Mouse (Mus musculus) heart, postnatal 14 days (tissue): ENCODE results near the gene Gm7030. TPM values are rescaled to one million over a fixed set of nuclear protein-coding genes. Genes with fewer than 3 reads are reported as not detected.
A peak's percentile ranks its signal among the peaks of the same experiment; 100 is the strongest.
"Not testable (repeated sequence)": the region's sequence is repeated elsewhere in the genome, so short reads cannot be mapped to it uniquely, and the experiment has no call there.

Experiments
- DNase-seq, 2 experiments: peaks; one replicate each; pipeline ENCODE4 v3.0.0; 2021 to 2022
- intact Hi-C: fragments of 180-260 bp; cut with DNase I; formaldehyde crosslinking; loops from one replicate; pipeline ENCODE4 v1.15.1; 2025
- long read RNA-seq, 2 experiments: library from polyadenylated mRNA; stranded (forward); transcript quantifications; one replicate each; pipeline ENCODE4 v2.0.0; 2021
- total RNA-seq, 2 experiments: library from RNA; stranded (reverse); gene quantifications; 2 replicates each; pipeline ENCODE4 v1.2.3; 2021

The Gm7030 gene
- not detected for total RNA-seq
- long read RNA-seq, experiment 1, result 0 reads
- long read RNA-seq, experiment 2, result 0 reads

DNA sequence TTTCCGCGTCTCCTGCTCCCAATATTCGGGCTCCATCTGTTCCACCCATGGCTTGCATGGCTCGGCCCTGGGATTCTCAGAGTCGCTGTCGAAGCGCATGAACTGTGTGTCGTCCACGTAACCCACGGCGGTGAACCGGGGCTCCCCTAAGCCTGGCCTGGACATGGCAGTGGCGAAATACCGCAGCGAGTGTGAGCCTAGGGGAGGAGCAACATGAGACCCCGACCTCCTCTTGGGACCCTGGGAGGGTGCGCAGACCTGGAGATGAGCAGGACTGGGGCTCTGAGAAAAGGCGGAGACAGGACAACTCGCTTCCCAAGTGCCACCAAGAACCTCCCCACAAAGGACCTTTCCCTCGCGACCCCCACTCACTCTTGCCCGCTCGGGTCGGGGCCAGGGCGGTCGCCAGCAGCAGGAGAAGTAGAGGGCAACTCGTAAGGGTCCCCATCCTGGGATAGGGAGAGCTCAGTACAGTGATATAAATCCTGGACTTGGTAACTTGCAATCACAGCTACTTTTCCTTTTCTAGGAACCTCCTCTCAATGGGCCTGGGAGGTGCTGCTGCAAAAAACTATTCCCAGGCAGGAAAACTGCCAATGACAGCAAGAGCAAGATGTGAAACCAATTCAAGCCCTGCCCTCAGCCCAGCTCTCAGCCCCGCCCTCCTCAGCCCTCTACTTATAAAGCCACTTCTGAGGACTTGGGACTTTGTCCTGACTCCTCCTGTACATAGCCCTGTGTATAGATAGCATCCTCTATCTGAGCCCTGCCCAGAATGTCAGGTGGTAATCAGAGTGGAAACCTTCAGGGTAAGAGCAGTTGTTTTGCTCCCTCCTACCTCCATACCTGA, at the start of gene Gm7030:
TSS of gene Gm7030 (minus strand) at position 458 of the 850 bp plus-strand sequence.
- DNase-seq, result not testable (repeated sequence)

GRCm38 (mm10) chr17:36178938-36179337, 49.7 kb upstream of the Gm7030 start:
- peak; percentile 6 to 12 for DNase-seq
- intact Hi-C loops, result not testable (repeated sequence)

More for the DNA sequence above, at the start of gene Gm7030:
- intact Hi-C loops, result not testable (repeated sequence)

GRCm38 (mm10) chr17:36176132-36176531, 46.9 kb upstream of the Gm7030 start:
- DNase-seq, intact Hi-C loops: not testable (repeated sequence)

DNA sequence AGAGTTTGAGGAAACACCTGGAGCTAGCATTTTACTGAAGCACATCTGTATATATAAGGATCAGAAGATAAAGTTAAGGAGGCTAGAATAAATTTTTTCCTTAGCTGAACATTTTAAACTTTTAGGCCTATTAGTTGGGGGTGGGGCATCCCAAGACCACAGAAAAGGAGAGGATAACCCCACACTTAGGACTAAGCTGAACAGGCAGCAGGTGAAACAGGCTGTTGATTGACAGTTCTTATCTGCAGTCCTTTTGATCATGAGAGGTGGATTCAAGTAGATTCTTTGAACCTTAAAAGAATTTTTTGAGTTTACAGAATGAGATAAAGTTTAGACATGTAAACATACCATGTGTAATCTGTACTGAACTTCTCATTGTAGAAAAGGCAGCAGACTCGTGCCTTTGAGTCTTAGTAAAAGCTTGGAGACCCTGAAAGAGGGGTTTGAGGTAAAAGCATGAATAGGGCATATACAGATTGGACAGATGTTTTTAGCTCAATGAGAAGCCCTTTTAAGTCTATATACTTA, 41.1 kb upstream of the Gm7030 start:
- intact Hi-C loops, result no loop called here
- no peak for DNase-seq

DNA sequence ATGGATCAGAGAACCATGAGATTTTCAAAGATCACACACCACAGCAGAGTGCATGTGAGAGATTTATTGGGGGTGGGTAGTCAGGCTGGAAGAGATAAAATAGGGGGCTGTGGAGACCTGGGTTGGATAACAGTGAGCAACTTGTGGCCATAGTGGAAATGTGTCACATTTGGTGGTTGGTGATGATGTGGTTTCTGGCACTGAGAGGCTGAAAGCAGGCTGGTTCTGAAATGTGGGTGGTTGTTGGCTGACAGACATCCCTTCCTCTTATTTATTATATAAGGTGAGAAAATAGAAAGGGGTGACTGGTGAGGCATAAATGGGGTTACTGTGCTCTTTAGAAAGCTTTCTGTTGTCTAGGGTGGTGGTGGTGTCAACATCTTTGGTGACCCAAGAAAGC, 40.5 kb upstream of the Gm7030 start:
- no peak for DNase-seq
- intact Hi-C loops, result no loop called here

DNA sequence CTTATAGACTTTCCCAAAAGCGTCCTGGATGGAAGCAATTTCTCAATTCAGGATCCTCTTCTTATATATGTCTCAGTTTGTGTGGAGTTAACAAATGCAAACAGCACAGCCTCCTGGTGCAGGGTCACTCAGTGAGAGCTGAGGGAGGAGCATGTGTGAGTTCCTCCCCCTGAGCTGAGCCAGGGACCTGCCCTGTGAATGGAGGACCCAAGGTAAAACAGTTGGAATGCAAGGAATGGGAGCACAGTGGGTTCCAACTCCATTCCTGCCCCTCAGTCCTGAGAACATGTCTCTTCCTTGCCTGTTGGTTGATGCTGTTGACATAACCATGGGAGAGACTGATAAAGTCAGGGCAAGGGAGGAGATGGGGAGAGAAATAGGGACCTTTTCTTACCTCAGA, 39.9 kb upstream of the Gm7030 start:
- intact Hi-C loops, DNase-seq: not testable (repeated sequence)

DNA sequence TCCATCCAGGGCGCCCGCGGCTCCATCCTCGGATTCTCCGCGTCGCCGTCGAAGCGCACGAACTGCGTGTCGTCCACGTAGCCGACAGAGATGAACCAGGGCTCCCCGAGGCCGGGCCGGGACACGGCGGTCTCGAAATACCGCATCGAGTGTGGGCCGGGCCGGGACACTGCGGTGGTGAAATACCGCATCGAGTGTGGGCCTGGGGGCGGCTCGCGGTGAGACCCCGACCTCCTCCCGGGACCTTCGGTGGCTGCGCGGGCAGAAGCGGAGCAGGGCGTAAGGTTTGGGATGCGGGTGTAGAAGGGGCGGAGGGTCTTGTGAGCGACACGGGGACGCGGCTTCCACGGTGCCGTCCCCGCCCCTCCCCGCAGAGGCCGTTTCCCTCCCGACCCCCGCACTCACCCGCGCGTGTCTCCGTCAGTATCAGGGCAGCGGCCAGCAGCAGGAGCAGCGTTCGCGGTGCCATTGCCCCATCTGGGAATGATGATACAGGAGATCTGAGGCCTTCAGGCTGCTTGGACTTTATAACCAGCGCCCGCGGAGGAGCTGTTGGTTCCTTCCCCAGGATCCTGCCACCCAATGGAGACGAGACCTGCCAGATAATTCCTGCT, 38.9 kb upstream of the Gm7030 start, which contains the start of gene Gm8909:
TSS of gene Gm8909 (minus strand) at position 499 of the 614 bp plus-strand sequence.
- intact Hi-C loops, result no loop called here
- DNase-seq, result no peak

- intact Hi-C loops, result no loop called here
These were observed 38.2 kb upstream of the Gm7030 start for GRCm38 (mm10) chr17:36167306-36168038.

DNA sequence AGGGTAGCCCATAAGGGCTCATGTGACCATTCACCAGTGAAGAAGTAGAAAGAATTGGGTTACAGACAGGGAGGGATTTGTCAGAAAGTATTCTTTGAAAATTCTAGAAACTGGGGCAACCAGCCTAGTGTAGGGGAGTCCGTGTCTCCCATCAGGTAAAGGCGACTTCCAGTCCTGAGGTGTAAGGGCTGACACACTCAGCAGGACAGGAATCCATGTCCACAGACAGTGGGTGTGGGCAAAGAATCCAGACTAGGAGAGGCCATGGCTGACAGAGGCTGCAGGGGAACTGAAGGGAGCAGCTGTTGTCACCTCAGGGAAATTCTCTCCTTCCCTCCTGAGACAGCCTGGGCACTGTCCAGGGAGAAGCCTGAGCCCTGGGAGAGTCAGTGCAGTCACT, 37.7 kb upstream of the Gm7030 start:
- intact Hi-C loops, DNase-seq: not testable (repeated sequence)

More at GRCm38 (mm10) chr17:36167306-36168038, 38.2 kb upstream of the Gm7030 start:
- no peak for DNase-seq

GRCm38 (mm10) chr17:36161129-36162051, 32.2 kb upstream of the Gm7030 start:
- intact Hi-C loops, result no loop called here
- DNase-seq, result no peak

GRCm38 (mm10) chr17:36158264-36158663, 29.0 kb upstream of the Gm7030 start:
- intact Hi-C loops, DNase-seq: not testable (repeated sequence)

DNA sequence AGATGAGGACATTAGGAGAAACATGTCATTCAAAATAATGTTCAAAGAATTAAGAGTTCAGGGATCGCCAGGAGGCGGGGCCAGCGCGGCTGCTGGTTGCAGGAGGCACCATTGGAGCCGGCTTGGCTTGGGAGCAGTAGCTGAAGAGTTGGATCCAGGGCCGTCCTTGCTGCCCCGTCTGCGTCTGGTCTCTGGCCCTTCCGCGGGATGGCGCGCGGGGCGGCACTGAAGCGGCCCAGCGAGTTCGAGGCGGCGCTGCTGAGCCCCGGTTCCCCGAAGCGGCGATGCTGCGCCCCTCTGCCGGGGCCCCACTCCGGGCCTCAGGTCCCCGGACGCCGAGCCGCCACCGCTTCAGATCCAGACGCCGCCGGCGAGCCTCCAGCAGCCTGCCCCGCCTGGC, 28.6 kb upstream of the Gm7030 start:
- DNase-seq, intact Hi-C loops: not testable (repeated sequence)

DNA sequence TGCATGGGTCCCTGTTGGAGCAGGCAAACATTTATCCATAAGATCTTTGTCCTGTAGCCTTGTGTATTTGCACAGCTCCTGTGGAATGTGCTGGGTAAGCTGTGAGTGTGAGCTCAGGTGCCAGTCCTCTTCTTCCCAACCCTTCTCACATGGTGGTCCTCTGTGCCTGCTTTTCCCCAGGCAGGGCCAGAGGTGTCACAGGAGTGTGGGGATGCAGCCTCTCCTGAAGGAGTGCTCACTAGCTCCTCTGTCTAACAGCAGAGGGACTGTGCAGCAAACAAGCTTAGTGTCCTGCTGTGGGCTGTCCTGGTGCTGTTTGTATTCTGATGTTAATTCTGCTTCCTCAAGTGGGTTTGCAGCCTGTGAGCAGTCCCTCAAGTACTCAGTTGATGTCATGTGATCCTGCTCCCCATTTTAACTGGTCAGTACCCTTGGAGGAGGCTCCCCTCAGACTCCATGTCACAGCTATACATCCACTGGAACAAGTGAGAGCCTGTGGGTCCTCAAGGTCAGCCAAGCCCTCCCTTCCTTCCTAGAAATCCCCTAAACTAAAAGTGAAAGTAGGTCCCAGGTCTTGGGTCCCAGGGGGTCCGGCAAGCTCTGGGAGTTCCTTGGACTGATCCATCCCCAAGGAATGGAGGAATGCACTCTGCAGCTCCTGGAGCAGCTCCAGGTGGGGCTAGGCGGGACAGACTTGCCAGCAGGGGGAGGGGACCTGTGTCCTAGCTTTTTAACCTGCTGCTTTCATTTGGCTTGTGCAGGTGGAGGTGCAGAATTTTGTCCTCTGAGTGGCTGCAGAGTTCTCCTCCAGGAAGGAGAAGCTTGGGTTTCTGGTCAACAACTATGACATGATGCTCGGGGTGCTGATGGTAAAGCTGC, 25.3 kb upstream of the Gm7030 start:
- intact Hi-C loops, result no loop called here
- no peak for DNase-seq

DNA sequence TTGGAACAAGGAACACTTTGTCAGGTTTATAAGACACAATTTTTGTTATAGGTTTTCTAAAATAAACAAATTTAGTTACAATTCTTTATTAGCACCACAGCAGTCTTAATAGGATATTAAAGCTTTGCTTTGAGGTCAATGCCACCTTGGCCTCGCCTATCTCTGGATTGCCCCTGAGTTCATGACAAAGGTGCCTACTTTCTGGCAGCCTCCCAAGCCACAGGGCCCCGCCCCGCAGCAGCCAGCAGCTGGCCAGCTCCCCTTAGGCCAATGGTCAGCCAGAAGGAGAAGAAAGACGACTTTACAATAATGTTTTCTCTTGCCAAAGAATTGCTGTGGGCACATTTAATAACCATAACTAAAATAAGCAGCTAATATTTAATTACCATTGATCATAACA, 22.0 kb upstream of the Gm7030 start:
- DNase-seq, intact Hi-C loops: not testable (repeated sequence)

- DNase-seq, intact Hi-C loops: not testable (repeated sequence)
These were observed 19.2 kb upstream of the Gm7030 start for GRCm38 (mm10) chr17:36148468-36148867.

GRCm38 (mm10) chr17:36146937-36147336, 17.7 kb upstream of the Gm7030 start:
- intact Hi-C loops, DNase-seq: not testable (repeated sequence)

- DNase-seq, intact Hi-C loops: not testable (repeated sequence)
These were observed 16.6 kb upstream of the Gm7030 start for GRCm38 (mm10) chr17:36145861-36146156.

- peak; percentile 10 to 24 for DNase-seq
- intact Hi-C loops, result no loop called here
These were observed 16.1 kb upstream of the Gm7030 start for GRCm38 (mm10) chr17:36145111-36145860.
